Comparison of ENCODE assay signal across 8 mouse cellular contexts in genomic region chr14:31422961-31423791, GRCm38 (mm10). TPM values are rescaled to one million over a fixed set of nuclear protein-coding genes. Genes with fewer than 3 reads are reported as not detected.
DNase-seq lines count a peak whose midpoint lies in the region; ATAC-seq and TF ChIP-seq lines count a peak whose summit lies in the region.

No protein-coding gene starts in this region.

- peak overlapping the region; percentile 15; the same call in 1 of the 2 replicates for H3K9ac ChIP-seq in heart, embryonic 13.5 days
- H3K9ac ChIP-seq in kidney, postnatal 0 days (ENCODE audit: low read depth, low read length), result no peak overlapping the region
- H3K9ac ChIP-seq in stomach, embryonic 15.5 days, result no peak overlapping the region
- H3K9ac ChIP-seq in forebrain, embryonic 16.5 days (replicated peaks; ENCODE audit: low read depth, low read length), result no peak overlapping the region

- no peak for TF ChIP-seq CTCF in kidney, postnatal 0 days (IDR thresholded peaks at IDR 0.05; ENCODE audit: low read depth)

- ATAC-seq in heart, embryonic 13.5 days (ENCODE audit: extremely low read depth, insufficient number of reproducible peaks, low FRiP score, low TSS enrichment), result peak; percentile 64
- ATAC-seq in kidney, postnatal 0 days (replicated peaks; ENCODE audit: low FRiP score, low read depth), result no peak
- peak; percentile 63; the same call in 1 of the 2 replicates for ATAC-seq in stomach, embryonic 15.5 days (ENCODE audit: insufficient read depth, low FRiP score, low read depth)
- no peak for ATAC-seq in forebrain, embryonic 16.5 days

- H3K4me1 ChIP-seq in heart, embryonic 13.5 days, result peaks cover 67% of the 10 kb centered on the region
- H3K4me1 ChIP-seq in kidney, postnatal 0 days (replicated peaks; ENCODE audit: insufficient read depth, low read length), result peaks cover 34% of the 10 kb centered on the region
- H3K4me1 ChIP-seq in stomach, embryonic 15.5 days, result peaks cover 16% of the 10 kb centered on the region
- peaks cover 9% of the 10 kb centered on the region for H3K4me1 ChIP-seq in forebrain, embryonic 16.5 days (replicated peaks; ENCODE audit: control insufficient read depth, insufficient read depth, low read length)

- WGBS in heart, embryonic 13.5 days, result 41% methylated on average over 11 of the region's 11 CpGs
- 60% methylated on average over 11 of the region's 11 CpGs for WGBS in kidney, postnatal 0 days
- 52% methylated on average over 11 of the region's 11 CpGs for WGBS in stomach, embryonic 15.5 days
- 64% methylated on average over 11 of the region's 11 CpGs for WGBS in forebrain, embryonic 16.5 days

- peaks cover 19% of the 10 kb centered on the region for H3K36me3 ChIP-seq in heart, embryonic 13.5 days
- no peaks in the 10 kb centered on the region; the same call in 1 of the 2 replicates for H3K36me3 ChIP-seq in kidney, postnatal 0 days (ENCODE audit: insufficient read depth, low read length)
- H3K36me3 ChIP-seq in stomach, embryonic 15.5 days, result no peaks in the 10 kb centered on the region
- 0 out of 2 replicates have a peak, but pooled peaks cover 3% of the 10 kb centered on the region for H3K36me3 ChIP-seq in forebrain, embryonic 16.5 days (ENCODE audit: control insufficient read depth, insufficient read depth)

- peak; percentile 67 for DNase-seq in gastrocnemius, postnatal 14 days
- DNase-seq in gastrocnemius, postnatal 36 days, result no peak
- DNase-seq in adrenal gland, postnatal 36 days, result peak; percentile 68 to 86
- DNase-seq in kidney, postnatal 0 days (ENCODE audit: low spot score), result peak; percentile 85
- peak; percentile 92 for DNase-seq in lung, postnatal 10 days

- intact Hi-C loops in gastrocnemius, postnatal 14 days (cut with DNase I; ENCODE audit: low total_unique reads), result no loop called here
- intact Hi-C loops in gastrocnemius, postnatal 36 days (cut with DNase I), result no loop called here

- no peak overlapping the region for H3K4me3 ChIP-seq in heart, embryonic 13.5 days
- H3K4me3 ChIP-seq in kidney, postnatal 0 days (replicated peaks; ENCODE audit: low read depth, low read length), result no peak overlapping the region
- H3K4me3 ChIP-seq in stomach, embryonic 15.5 days (replicated peaks), result no peak overlapping the region
- H3K4me3 ChIP-seq in forebrain, embryonic 16.5 days (replicated peaks; ENCODE audit: low read length), result no peak overlapping the region

- H3K4me2 ChIP-seq in heart, embryonic 13.5 days, result peak overlapping the region; percentile 46
- H3K4me2 ChIP-seq in kidney, postnatal 0 days (ENCODE audit: low read length), result no peak overlapping the region
- H3K4me2 ChIP-seq in stomach, embryonic 15.5 days, result peak overlapping the region; percentile 11; the same call in 1 of the 2 replicates
- H3K4me2 ChIP-seq in forebrain, embryonic 16.5 days (ENCODE audit: low read length), result no peak overlapping the region

- H3K9me3 ChIP-seq in heart, embryonic 13.5 days, result peaks cover 4% of the 10 kb centered on the region; the same call in 1 of the 2 replicates
- H3K9me3 ChIP-seq in kidney, postnatal 0 days (replicated peaks; ENCODE audit: low read length), result no peaks in the 10 kb centered on the region
- no peaks in the 10 kb centered on the region for H3K9me3 ChIP-seq in stomach, embryonic 15.5 days
- H3K9me3 ChIP-seq in forebrain, embryonic 16.5 days (ENCODE audit: control insufficient read depth, low read length), result no peaks in the 10 kb centered on the region

- peak overlapping the region; percentile 82 for H3K27ac ChIP-seq in heart, embryonic 13.5 days (replicated peaks)
- peak overlapping the region; percentile 62 for H3K27ac ChIP-seq in kidney, postnatal 0 days
- H3K27ac ChIP-seq in stomach, embryonic 15.5 days, result peak overlapping the region; percentile 83
- H3K27ac ChIP-seq in forebrain, embryonic 16.5 days (ENCODE audit: low read length), result no peak overlapping the region

- no peaks in the 10 kb centered on the region for H3K27me3 ChIP-seq in heart, embryonic 13.5 days (replicated peaks)
- no peaks in the 10 kb centered on the region for H3K27me3 ChIP-seq in kidney, postnatal 0 days (ENCODE audit: insufficient read depth, low read length)
- H3K27me3 ChIP-seq in stomach, embryonic 15.5 days (replicated peaks), result no peaks in the 10 kb centered on the region
- H3K27me3 ChIP-seq in forebrain, embryonic 16.5 days (replicated peaks; ENCODE audit: control insufficient read depth, insufficient read depth, low read length), result no peaks in the 10 kb centered on the region

RNA-seq across cellular contexts. Expression of gene Sh3bp5, which starts 12.7 kb away (rescaled TPM):
- 10 to 100 TPM; 50.8 to 56.6 TPM for total RNA-seq in gastrocnemius, postnatal 14 days (2021)
- 10 to 100 TPM; 34.5 to 44.4 TPM for total RNA-seq in gastrocnemius, postnatal 36 days (2021)
- 100 to 1,000 TPM; 147 to 211 TPM for total RNA-seq in adrenal gland, postnatal 36 days (2021)
- 26.7 and 28.2 TPM in 2 replicates for polyA plus RNA-seq in heart, embryonic 13.5 days (2015; fragmentation: Nextera tagmentation; extraction: Ambion mirVana)
- polyA plus RNA-seq in kidney, postnatal 0 days (2015; fragmentation: Nextera tagmentation; extraction: Ambion mirVana), result 45.2 and 46.8 TPM in 2 replicates
- 19.8 and 22.0 TPM in 2 replicates for polyA plus RNA-seq in stomach, embryonic 15.5 days (2015; fragmentation: Nextera tagmentation; extraction: Ambion mirVana)
- 120 and 128 TPM in 2 replicates for polyA plus RNA-seq in forebrain, embryonic 16.5 days (2015; fragmentation: Nextera tagmentation; extraction: Ambion mirVana)

Comparison
In these comparisons a context has a peak if more than half of its experiments do, and no peak if none do; other contexts are left out.
1. DNase-seq: peak in gastrocnemius, postnatal 14 days (single experiment), adrenal gland, postnatal 36 days (2 of 2), kidney, postnatal 0 days (single experiment) and lung, postnatal 10 days (single experiment); none in gastrocnemius, postnatal 36 days (0 of 2).
2. ATAC-seq: peak in heart, embryonic 13.5 days (single experiment) and stomach, embryonic 15.5 days (single experiment); none in kidney, postnatal 0 days (single experiment) and forebrain, embryonic 16.5 days (single experiment).
3. H3K4me2 ChIP-seq: peak in heart, embryonic 13.5 days (single experiment) and stomach, embryonic 15.5 days (single experiment); none in kidney, postnatal 0 days (single experiment) and forebrain, embryonic 16.5 days (single experiment).